Mouse (Mus musculus): ENCODE results near the gene P4hb.

DNA sequence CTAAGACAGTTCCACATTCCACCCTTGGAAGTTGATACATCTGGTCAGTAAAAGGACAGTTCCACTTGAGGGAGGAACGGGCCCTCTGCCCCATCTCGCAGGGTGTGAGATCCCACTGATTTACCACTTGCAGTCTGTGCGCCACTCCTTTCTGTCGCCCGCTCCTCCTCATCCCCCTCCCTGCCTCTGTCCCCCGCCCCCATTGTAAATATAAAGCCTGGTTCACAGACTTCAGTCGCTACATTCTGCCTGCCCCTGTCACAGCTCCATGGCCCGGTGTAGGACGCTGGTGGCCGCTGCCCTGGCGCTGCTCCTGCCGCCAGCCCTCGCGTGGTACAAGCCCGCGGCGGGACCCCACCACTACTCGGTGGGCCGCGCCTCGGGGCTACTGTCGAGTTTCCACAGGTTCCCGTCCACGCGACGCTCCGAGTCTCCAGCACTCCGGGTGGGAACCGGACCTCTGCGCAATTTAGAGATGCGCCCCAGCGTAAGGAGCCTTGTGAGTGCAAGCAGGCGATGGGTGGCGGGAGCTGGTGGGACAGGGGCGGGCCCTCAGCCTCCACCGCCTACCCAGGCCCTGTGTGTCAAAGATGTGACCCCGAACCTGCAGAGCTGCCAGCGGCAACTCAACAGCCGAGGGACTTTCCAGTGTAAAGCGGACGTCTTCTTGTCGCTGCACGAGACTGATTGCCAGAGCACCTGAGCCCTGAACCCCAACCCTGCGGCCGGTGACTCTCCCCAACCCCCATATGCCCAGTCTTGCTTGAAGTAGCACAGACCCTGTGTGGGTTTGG, 35.4 kb upstream of the P4hb start, which contains the start of gene Npb:
- TF ChIP-seq CTCF (IDR thresholded peaks at IDR 0.05; ENCODE audit: low read depth) (no peak), EP300 (IDR thresholded peaks at IDR 0.05; ENCODE audit: low read depth) (no peak)

Measured in liver, embryonic 14.5 days (tissue).